Mouse (Mus musculus) olfactory bulb, adult 2 months (tissue): ENCODE results near the gene Crebrf. TPM values are rescaled to one million over a fixed set of nuclear protein-coding genes. Genes with fewer than 3 reads are reported as not detected.
A peak's percentile ranks its signal among the peaks of the same experiment; 100 is the strongest.

Experiments used
- H3K27ac ChIP-seq: fragments of 200-500 bp; 2 replicates; pipeline ENCODE4 v1.5.1; 2012; ENCODE audit warnings: low read depth, low read length; ENCODE audit not compliant: insufficient read depth
- H3K4me1 ChIP-seq: fragments of 200-500 bp; 2 replicates; pipeline ENCODE4 v1.6.1; 2012; ENCODE audit warnings: low read length; ENCODE audit not compliant: control insufficient read depth, insufficient read depth
- H3K4me3 ChIP-seq: fragments of 200-500 bp; 2 replicates; pipeline ENCODE4 v1.5.1; 2012; ENCODE audit warnings: mild to moderate bottlenecking, low read depth, low read length, moderate library complexity; ENCODE audit not compliant: insufficient read depth
- CTCF ChIP-seq: fragments of 200-500 bp; IDR thresholded peaks from 2 replicates; pipeline ENCODE4 v1.5.1; 2012; ENCODE audit warnings: low read depth, mild to moderate bottlenecking, low read length, moderate library complexity; ENCODE audit not compliant: insufficient read depth
- POLR2A ChIP-seq: fragments of 200-500 bp; IDR thresholded peaks from 2 replicates; pipeline ENCODE4 v1.6.1; 2012; ENCODE audit warnings: mild to moderate bottlenecking, low read depth, low read length, moderate library complexity; ENCODE audit not compliant: insufficient read depth
- WGBS: fragments of 180-500 bp; shearing (Covaris S2); methylation state at CpG from one replicate; pipeline ENCODE4 v1.1.7; 2018; 5-methylcytosine and 5-hydroxymethylcytosine counted together
- polyA plus RNA-seq: library from polyadenylated mRNA; stranded (reverse); fragments of >200 nt; gene quantifications from 2 replicates; pipeline ENCODE4 v1.2.4, GENCODE M21; 2012; ENCODE audit warnings: low replicate concordance; ENCODE audit not compliant: missing spikeins, insufficient read depth, insufficient read length

The Crebrf gene
- polyA plus RNA-seq, 1 experiment: not detected

- Histone ChIP-seq H3K4me3 (peak overlapping the region; percentile 98), H3K27ac (no peak overlapping the region), H3K4me1 (peaks cover 5% of the 10 kb centered on the region; the same call in 1 of the 2 replicates)
- WGBS: 9% methylated on average over 5 of the region's 5 CpGs
- no peak for TF ChIP-seq POLR2A
- TF ChIP-seq CTCF: no peak
Measured at GRCm38 (mm10) chr17:26781610-26782043, 66.2 kb downstream of the Crebrf start.

DNA sequence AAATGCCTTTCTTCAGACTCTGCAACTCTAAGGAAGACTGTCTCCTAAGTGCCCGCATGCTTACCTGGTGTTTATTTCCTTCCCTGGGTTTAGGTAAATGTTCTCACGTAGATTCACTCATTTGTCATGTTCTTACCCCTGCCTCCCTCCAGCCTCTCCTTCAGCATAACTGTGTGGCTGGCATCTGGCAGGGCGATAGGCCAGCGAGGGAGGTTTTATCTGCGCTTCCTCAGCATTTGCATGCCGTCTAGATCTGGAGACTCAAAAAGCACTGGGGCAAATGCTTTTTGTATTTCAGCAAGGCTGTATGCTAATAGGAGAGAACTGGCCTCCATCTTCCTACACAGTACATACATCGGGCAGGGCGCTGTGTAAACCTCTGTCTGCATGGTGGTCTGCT, 69.1 kb downstream of the Crebrf start:
- Histone ChIP-seq H3K4me3 (no peak overlapping the region), H3K27ac (no peak overlapping the region), H3K4me1 (peaks cover 5% of the 10 kb centered on the region; the same call in 1 of the 2 replicates)
- TF ChIP-seq POLR2A (no peak), CTCF (no peak)
- WGBS: 91% methylated on average over 8 of the region's 8 CpGs

DNA sequence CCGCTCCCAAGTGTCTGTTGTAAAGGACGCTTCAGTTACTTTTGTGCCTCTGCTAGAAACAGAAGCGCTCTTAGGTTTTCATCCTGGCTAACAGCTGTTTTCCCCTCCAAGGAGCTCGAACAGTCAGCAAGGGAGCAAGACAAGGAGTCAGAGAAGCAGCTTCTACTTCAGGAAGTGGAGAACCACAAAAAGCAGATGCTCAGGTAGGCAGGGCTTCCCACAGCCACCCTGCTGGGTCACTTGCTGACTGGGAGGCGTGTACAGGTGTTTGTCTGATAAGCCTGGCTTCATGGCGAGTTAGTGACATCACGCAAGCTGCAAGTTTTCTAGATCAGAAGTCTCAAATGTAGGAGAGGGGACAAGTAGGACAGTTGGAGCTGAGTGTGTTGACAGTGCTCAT, 71.1 kb downstream of the Crebrf start:
- Histone ChIP-seq H3K4me3 (no peak overlapping the region), H3K4me1 (peaks cover 2% of the 10 kb centered on the region; the same call in 1 of the 2 replicates), H3K27ac (no peak overlapping the region)
- 90% methylated on average over 7 of the region's 7 CpGs for WGBS
- TF ChIP-seq POLR2A: no peak
- TF ChIP-seq CTCF: no peak

- Histone ChIP-seq H3K4me3 (no peak overlapping the region), H3K27ac (no peak overlapping the region), H3K4me1 (no peaks in the 10 kb centered on the region)
- TF ChIP-seq POLR2A: no peak
- TF ChIP-seq CTCF: no peak
- 95% methylated on average over 8 of the region's 8 CpGs for WGBS
Measured at GRCm38 (mm10) chr17:26788986-26789385, 73.5 kb downstream of the Crebrf start.

DNA sequence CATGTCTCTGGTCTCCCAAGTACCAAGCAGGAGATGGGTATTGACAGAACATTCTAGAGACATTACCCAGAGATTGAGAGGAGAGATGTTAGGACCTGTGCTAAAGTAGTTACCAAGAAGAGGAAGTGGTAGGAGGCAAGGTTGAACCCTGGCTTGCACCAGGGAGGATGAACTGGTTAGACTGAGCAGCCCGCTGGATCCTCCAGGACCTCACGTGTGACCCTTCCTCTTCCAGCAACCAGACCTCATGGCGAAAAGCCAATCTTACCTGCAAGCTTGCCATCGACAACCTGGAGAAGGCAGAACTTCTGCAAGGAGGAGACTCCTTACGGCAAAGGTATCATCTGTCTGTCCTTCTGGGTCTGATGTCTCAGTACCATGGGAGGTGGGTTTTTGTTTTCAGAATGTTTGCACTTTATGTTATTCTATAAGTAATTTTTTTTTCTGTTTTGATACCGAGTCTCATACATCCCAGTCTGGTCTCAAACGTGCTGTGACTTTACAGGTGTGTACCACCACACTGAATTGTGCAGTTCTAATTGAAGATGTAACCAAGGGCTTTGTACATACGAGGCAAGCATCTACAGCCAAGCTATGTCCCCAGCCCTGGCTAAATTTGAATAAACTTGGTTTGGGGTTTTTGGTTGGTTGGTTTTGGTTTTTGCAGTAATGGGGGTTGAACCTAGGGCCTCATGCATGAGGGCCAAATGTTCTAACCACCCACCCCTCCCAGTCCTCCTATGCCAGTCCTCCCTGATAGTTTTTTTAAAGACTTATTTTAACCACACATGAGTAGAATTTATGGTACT, 74.2 kb downstream of the Crebrf start:
- no peaks in the 10 kb centered on the region for H3K4me1 ChIP-seq
- no peak overlapping the region for H3K4me3 ChIP-seq
- TF ChIP-seq POLR2A (no peak), CTCF (no peak)
- no peak overlapping the region for H3K27ac ChIP-seq
- WGBS: 89% methylated on average over 8 of the region's 8 CpGs

DNA sequence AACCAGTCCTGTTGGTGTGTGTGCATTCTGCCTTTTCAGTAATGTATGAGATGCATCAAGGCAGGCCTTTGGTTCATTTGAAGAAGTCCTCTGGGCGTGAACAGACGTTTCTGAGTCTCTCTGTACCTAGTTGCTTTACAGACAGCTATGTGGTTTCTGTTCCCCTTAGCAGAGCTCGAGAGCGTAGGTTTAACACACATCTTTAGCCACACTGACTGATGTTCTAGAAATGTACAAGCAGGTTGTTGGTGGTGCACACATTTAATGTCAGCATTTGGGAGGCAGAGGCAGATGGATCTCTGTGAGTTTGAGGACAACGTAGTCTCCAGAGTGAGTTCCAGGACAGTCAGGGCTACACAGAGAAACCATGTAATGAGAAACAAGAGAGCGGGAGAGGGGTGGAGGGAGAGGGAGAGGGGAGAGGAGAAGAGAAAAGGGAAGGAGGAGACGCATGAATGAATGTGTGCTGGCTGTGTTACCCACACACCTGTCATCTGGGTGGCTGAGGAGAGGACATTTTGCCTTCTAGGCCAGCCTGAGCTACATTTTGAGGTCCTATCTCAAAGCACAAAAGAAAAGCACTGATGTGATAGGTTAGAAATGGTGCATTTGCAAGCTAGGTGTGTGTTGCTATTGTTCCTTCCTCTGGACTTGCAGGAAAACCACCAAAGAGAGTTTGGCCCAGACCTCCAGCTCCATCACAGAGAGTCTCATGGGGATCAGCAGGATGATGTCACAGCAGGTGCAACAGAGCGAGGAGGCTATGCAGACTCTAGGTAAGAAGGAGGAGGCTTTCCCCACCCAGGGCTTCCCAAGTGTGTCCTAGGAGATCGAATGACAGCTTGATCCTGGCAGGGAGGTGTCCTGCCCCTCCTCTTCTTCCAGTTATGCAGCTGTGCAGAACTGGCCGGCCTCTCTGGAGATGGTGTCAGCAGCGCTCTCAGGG, 75.1 kb downstream of the Crebrf start:
- 89% methylated on average over 11 of the region's 11 CpGs for WGBS
- TF ChIP-seq POLR2A (no peak), CTCF (no peak)
- no peak overlapping the region for H3K27ac ChIP-seq
- no peaks in the 10 kb centered on the region for H3K4me1 ChIP-seq
- no peak overlapping the region for H3K4me3 ChIP-seq

DNA sequence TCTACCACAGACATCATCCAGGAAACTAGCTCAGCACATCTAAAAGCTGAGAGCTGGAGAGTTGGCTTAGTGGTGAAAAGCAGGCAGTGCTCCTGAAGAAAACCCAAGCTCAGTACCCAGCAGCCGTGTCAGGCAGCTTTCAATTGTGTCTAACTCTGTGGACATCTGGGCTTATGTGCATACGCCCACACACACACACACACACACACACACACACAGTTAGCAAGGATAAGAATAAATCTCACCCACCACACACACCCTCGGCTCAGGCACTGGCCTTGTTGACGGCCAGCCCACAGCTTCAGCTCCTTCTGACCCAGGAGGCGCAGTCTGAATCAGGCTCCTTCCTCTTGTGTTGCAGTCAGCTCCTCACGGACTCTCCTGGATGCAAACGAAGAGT, 76.1 kb downstream of the Crebrf start:
- TF ChIP-seq POLR2A (no peak), CTCF (no peak)
- WGBS: 70% methylated on average over 7 of the region's 7 CpGs
- H3K4me1 ChIP-seq: no peaks in the 10 kb centered on the region
- H3K4me3 ChIP-seq: no peak overlapping the region
- no peak overlapping the region for H3K27ac ChIP-seq

DNA sequence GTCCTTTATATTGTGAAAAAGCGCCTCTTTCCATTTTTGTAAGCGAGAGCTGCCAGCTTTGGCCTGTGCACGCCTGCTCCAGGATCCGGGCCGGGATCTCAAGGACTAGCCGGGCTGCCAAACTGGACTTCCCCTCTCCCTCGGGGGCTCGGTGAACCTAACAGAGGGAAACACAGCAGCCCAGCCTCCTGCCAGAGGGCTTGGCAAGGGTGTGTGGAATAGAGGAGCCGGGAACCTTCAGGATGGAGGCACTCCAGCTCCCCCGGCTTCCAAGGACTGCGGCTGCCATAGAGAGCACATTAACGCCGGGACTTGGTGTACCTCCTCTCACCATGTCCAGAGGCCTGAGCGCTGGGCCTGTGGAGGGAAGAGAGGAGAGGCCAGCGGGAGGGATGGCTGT, 76.6 kb downstream of the Crebrf start:
- TF ChIP-seq CTCF: no peak
- TF ChIP-seq POLR2A: no peak
- WGBS: 88% methylated on average over 15 of the region's 15 CpGs
- Histone ChIP-seq H3K27ac (no peak overlapping the region), H3K4me1 (no peaks in the 10 kb centered on the region), H3K4me3 (no peak overlapping the region)
